Mouse (Mus musculus): ENCODE measurements around the gene Exoc3l2. TPM values are rescaled to one million over a fixed set of nuclear protein-coding genes. Genes with fewer than 3 reads are reported as not detected.
A peak's percentile ranks its signal among the peaks of the same experiment; 100 is the strongest.

Exoc3l2 gene
- polyA plus RNA-seq, 1 experiment from 2014 or later = 0.46 TPM

DNA sequence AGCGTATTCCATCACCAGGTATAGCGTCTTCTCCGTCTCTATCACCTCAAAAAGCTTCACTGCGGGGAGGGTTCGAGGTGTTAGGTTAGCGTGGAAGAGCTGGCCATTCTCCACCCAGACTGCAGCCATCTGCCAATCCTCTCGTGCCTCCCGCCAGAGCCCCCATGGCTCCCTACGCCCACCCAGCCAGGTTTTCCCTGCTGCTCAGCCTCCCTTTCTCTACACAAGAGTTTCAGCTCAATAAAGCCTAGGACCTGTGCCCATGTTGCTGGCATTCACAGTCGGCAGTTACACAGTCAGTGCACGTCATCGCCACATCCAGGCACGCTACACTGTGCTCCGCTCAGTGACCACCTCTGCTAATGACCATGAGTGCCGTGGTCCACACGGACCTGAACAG, 15.4 kb upstream of the Exoc3l2 start:
- Histone ChIP-seq H3K9ac (ENCODE audit: low read depth, low read length) (no peak overlapping the region), H3K36me3 (ENCODE audit: control insufficient read depth, insufficient read depth, low read length) (peaks cover 19% of the 10 kb centered on the region; the same call in 1 of the 2 replicates), H3K27ac (ENCODE audit: low read length) (no peak overlapping the region), H3K27me3 (replicated peaks; ENCODE audit: control insufficient read depth, insufficient read depth, low read length) (no peaks in the 10 kb centered on the region), H3K4me3 (ENCODE audit: low read length) (no peak overlapping the region), H3K9me3 (ENCODE audit: control insufficient read depth, low read length) (no peaks in the 10 kb centered on the region), H3K4me1 (ENCODE audit: control insufficient read depth, insufficient read depth, low read length) (no peaks in the 10 kb centered on the region), H3K4me2 (ENCODE audit: low read depth, low read length) (no peak overlapping the region)
- no peak for ATAC-seq
- WGBS = 95% methylated on average over 16 of the region's 16 CpGs

DNA sequence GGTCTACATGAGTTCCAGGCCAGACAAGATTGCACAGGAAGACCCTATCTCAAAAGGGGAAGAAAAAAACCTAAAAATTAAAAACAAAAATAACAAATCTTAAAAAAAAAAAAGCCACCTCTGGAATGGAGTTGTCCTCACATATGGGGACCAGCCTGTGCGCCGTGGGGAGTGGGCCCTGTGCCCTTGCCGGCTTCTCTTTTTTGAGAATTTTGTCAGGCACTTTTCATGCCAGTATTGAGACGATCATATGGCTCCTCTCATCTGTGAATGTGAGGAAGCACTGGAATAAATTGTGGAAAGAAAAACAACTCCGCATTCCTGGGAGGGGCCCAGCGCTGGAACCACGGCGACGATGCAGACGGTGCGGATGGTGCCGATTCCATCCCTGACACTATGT, 14.0 kb upstream of the Exoc3l2 start:
- no peak overlapping the region for H3K4me2 ChIP-seq (ENCODE audit: low read depth, low read length)
- no peak for ATAC-seq
- no peaks in the 10 kb centered on the region for H3K4me1 ChIP-seq (ENCODE audit: control insufficient read depth, insufficient read depth, low read length)

DNA sequence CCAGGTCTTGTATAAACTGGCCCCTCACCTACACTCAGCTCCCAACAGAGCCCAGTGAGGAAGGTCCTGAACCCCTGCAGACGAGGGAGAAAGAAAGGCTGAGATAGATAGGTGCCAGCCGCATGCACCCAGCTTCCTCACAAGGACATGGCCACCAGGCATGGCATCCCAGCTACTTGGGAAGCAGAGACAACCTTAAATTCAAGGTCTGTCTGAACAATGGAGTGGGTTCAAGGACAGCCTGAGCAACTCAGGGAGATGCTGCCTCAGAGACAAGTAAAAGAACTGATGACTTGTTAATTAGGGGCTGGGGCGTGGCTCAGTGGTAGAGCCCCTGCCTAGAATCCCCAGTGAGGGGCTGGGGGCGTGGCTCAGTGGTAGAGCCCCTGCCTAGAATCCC, 7.9 kb upstream of the Exoc3l2 start:
- Histone ChIP-seq H3K4me2 (ENCODE audit: low read depth, low read length) (no peak overlapping the region), H3K9ac (ENCODE audit: low read depth, low read length) (no peak overlapping the region), H3K27me3 (replicated peaks; ENCODE audit: control insufficient read depth, insufficient read depth, low read length) (no peaks in the 10 kb centered on the region), H3K27ac (ENCODE audit: low read length) (no peak overlapping the region), H3K4me1 (ENCODE audit: control insufficient read depth, insufficient read depth, low read length) (peaks cover 20% of the 10 kb centered on the region), H3K36me3 (ENCODE audit: control insufficient read depth, insufficient read depth, low read length) (peaks cover 14% of the 10 kb centered on the region), H3K9me3 (ENCODE audit: control insufficient read depth, low read length) (no peaks in the 10 kb centered on the region), H3K4me3 (ENCODE audit: low read length) (no peak overlapping the region)
- whole genome bisulfite sequencing = 85% methylated on average over 4 of the region's 4 CpGs
- ATAC-seq = no peak

More for the DNA sequence above, 14.0 kb upstream of the Exoc3l2 start:
- peaks cover 16% of the 10 kb centered on the region; the same call in 1 of the 2 replicates for H3K36me3 ChIP-seq (ENCODE audit: control insufficient read depth, insufficient read depth, low read length)
- 92% methylated on average over 12 of the region's 12 CpGs for WGBS
- no peak overlapping the region for H3K4me3 ChIP-seq (ENCODE audit: low read length)
- H3K9ac ChIP-seq (ENCODE audit: low read depth, low read length) = no peak overlapping the region
- H3K27me3 ChIP-seq (replicated peaks; ENCODE audit: control insufficient read depth, insufficient read depth, low read length) = no peaks in the 10 kb centered on the region
- no peaks in the 10 kb centered on the region for H3K9me3 ChIP-seq (ENCODE audit: control insufficient read depth, low read length)
- no peak overlapping the region for H3K27ac ChIP-seq (ENCODE audit: low read length)

DNA sequence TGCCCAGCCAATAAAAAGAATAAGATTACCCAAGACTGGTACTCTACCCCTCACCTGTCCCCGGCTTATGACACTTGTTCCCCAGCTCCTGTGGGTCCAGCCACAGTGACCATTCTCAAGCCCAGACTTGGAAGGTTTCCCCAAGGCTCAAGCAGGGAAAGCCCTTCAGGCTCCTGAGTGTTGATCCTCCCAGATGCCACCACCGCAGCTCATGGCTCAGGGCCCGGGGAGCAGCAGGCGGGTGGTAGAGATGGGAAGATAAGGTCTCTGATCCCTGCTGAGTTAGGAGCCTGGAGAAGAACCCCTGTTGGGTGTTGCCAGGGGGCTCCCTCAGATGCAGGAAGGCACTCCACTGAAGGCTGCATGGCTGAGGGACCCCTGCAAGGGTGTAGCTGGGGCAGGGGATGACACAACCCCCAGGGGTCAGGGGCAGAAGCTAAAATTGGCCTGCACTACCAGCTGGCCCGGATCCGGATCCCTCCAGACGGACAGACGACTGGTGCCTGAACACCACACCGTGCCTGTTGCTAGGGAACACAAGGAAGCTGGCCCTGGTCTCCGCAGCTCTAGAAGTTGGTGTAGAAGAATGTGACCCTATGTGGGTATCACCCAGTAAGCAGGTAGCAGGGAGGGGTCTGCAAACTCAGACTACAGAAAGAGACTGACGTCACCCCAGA, 7.2 kb upstream of the Exoc3l2 start:
- Histone ChIP-seq H3K9ac (ENCODE audit: low read depth, low read length) (no peak overlapping the region), H3K4me3 (ENCODE audit: low read length) (no peak overlapping the region), H3K36me3 (ENCODE audit: control insufficient read depth, insufficient read depth, low read length) (peaks cover 14% of the 10 kb centered on the region), H3K27ac (ENCODE audit: low read length) (no peak overlapping the region), H3K4me1 (ENCODE audit: control insufficient read depth, insufficient read depth, low read length) (peaks cover 25% of the 10 kb centered on the region), H3K9me3 (ENCODE audit: control insufficient read depth, low read length) (no peaks in the 10 kb centered on the region), H3K27me3 (replicated peaks; ENCODE audit: control insufficient read depth, insufficient read depth, low read length) (no peaks in the 10 kb centered on the region), H3K4me2 (ENCODE audit: low read depth, low read length) (no peak overlapping the region)
- WGBS = 75% methylated on average over 11 of the region's 11 CpGs
- ATAC-seq = no peak

DNA sequence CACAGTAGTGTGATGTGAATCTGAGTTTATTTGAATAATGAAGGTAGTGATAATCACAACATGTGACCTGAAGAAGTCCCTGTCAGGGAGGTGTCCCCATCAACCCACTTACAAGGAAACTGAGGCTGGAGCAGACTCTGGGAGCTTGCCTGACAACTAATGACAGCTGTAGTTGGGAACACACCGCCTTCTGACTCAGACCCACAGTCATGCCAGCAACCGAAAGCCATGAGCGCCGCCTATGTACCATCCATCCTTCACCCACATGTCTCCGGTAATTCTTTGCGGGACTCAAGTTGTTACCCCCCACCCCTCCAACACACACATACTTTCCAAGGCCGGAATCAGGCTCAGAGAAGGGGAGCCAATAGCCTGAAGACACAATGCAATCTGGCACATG, 6.5 kb upstream of the Exoc3l2 start:
- peaks cover 9% of the 10 kb centered on the region for H3K36me3 ChIP-seq (ENCODE audit: control insufficient read depth, insufficient read depth, low read length)
- H3K4me1 ChIP-seq (ENCODE audit: control insufficient read depth, insufficient read depth, low read length) = peaks cover 25% of the 10 kb centered on the region
- peak overlapping the region; percentile 87; the same call in 1 of the 2 replicates for H3K4me2 ChIP-seq (ENCODE audit: low read depth, low read length)
- H3K9ac ChIP-seq (ENCODE audit: low read depth, low read length) = no peak overlapping the region
- no peak for ATAC-seq
- 95% methylated on average over 7 of the region's 7 CpGs for WGBS
- no peaks in the 10 kb centered on the region for H3K27me3 ChIP-seq (replicated peaks; ENCODE audit: control insufficient read depth, insufficient read depth, low read length)
- no peak overlapping the region for H3K4me3 ChIP-seq (ENCODE audit: low read length)
- H3K9me3 ChIP-seq (ENCODE audit: control insufficient read depth, low read length) = no peaks in the 10 kb centered on the region
- no peak overlapping the region for H3K27ac ChIP-seq (ENCODE audit: low read length)

GRCm38 (mm10) chr7:19457414-19458071, 5.6 kb upstream of the Exoc3l2 start:
- peak overlapping the region; percentile 90 for H3K9ac ChIP-seq (ENCODE audit: low read depth, low read length)
- H3K9me3 ChIP-seq (ENCODE audit: control insufficient read depth, low read length) = no peaks in the 10 kb centered on the region
- H3K4me1 ChIP-seq (ENCODE audit: control insufficient read depth, insufficient read depth, low read length) = peaks cover 25% of the 10 kb centered on the region
- 11% methylated on average over 14 of the region's 14 CpGs for WGBS
- H3K27me3 ChIP-seq (replicated peaks; ENCODE audit: control insufficient read depth, insufficient read depth, low read length) = no peaks in the 10 kb centered on the region
- peak overlapping the region; percentile 70; the same call in 1 of the 2 replicates for H3K27ac ChIP-seq (ENCODE audit: low read length)
- ATAC-seq = peak; percentile 34
- H3K36me3 ChIP-seq (ENCODE audit: control insufficient read depth, insufficient read depth, low read length) = peaks cover 3% of the 10 kb centered on the region
- peak overlapping the region; percentile 93 for H3K4me3 ChIP-seq (ENCODE audit: low read length)
- peak overlapping the region; percentile 87 for H3K4me2 ChIP-seq (ENCODE audit: low read depth, low read length)

GRCm38 (mm10) chr7:19458072-19458486, 5.1 kb upstream of the Exoc3l2 start:
- Histone ChIP-seq H3K4me1 (ENCODE audit: control insufficient read depth, insufficient read depth, low read length) (peaks cover 25% of the 10 kb centered on the region), H3K4me2 (ENCODE audit: low read depth, low read length) (peak overlapping the region; percentile 87), H3K4me3 (ENCODE audit: low read length) (peak overlapping the region; percentile 93), H3K9me3 (ENCODE audit: control insufficient read depth, low read length) (no peaks in the 10 kb centered on the region), H3K36me3 (ENCODE audit: control insufficient read depth, insufficient read depth, low read length) (peaks cover 3% of the 10 kb centered on the region), H3K27ac (ENCODE audit: low read length) (peak overlapping the region; percentile 70), H3K9ac (ENCODE audit: low read depth, low read length) (peak overlapping the region; percentile 90), H3K27me3 (replicated peaks; ENCODE audit: control insufficient read depth, insufficient read depth, low read length) (no peaks in the 10 kb centered on the region)
- WGBS = under 1% methylated on average over 26 of the region's 31 CpGs
- peak; percentile 71 for ATAC-seq

- H3K9ac ChIP-seq (ENCODE audit: low read depth, low read length) = peak within 1 kb of the TSS; percentile 90
- peaks cover 3% of the 10 kb centered on the region for H3K36me3 ChIP-seq (ENCODE audit: control insufficient read depth, insufficient read depth, low read length)
- H3K4me2 ChIP-seq (ENCODE audit: low read depth, low read length) = peak within 1 kb of the TSS; percentile 87
- H3K27ac ChIP-seq (ENCODE audit: low read length) = peak within 1 kb of the TSS; percentile 70
- no peaks in the 10 kb centered on the region for H3K27me3 ChIP-seq (replicated peaks; ENCODE audit: control insufficient read depth, insufficient read depth, low read length)
- H3K4me3 ChIP-seq (ENCODE audit: low read length) = peak within 1 kb of the TSS; percentile 93
- ATAC-seq = peak; percentile 88
- no peaks in the 10 kb centered on the region for H3K9me3 ChIP-seq (ENCODE audit: control insufficient read depth, low read length)
- peaks cover 25% of the 10 kb centered on the region for H3K4me1 ChIP-seq (ENCODE audit: control insufficient read depth, insufficient read depth, low read length)
- under 1% methylated on average over 27 of the region's 42 CpGs for WGBS
These were observed 4.5 kb upstream of the Exoc3l2 start, which contains the start of gene Mark4 for GRCm38 (mm10) chr7:19458591-19459111. Mark4 (minus strand) TSS chr7:19458821.

- no peak overlapping the region; the same call in 1 of the 2 replicates for H3K27ac ChIP-seq (ENCODE audit: low read length)
These were observed 3.8 kb upstream of the Exoc3l2 start for GRCm38 (mm10) chr7:19459144-19459870.

More at GRCm38 (mm10) chr7:19459144-19459870, 3.8 kb upstream of the Exoc3l2 start:
- peak overlapping the region; percentile 93 for H3K4me3 ChIP-seq (ENCODE audit: low read length)
- H3K4me2 ChIP-seq (ENCODE audit: low read depth, low read length) = peak overlapping the region; percentile 87
- no peaks in the 10 kb centered on the region for H3K9me3 ChIP-seq (ENCODE audit: control insufficient read depth, low read length)
- peaks cover 25% of the 10 kb centered on the region for H3K4me1 ChIP-seq (ENCODE audit: control insufficient read depth, insufficient read depth, low read length)
- no peak for ATAC-seq
- peak overlapping the region; percentile 90 for H3K9ac ChIP-seq (ENCODE audit: low read depth, low read length)
- no peaks in the 10 kb centered on the region for H3K27me3 ChIP-seq (replicated peaks; ENCODE audit: control insufficient read depth, insufficient read depth, low read length)
- 27% methylated on average over 6 of the region's 6 CpGs for WGBS
- H3K36me3 ChIP-seq (ENCODE audit: control insufficient read depth, insufficient read depth, low read length) = peaks cover 3% of the 10 kb centered on the region
